Mouse (Mus musculus) embryonic fibroblast, embryonic 13.5 days (primary cell): Measurements from ENCODE around the gene Rnf151.

Source experiments
- CTCF ChIP-seq: IDR thresholded peaks from 2 replicates; pipeline ENCODE4 v1.5.1; 2011; ENCODE audit warnings: mild to moderate bottlenecking, control low read depth, low read length, moderate library complexity, borderline replicate concordance; ENCODE audit not compliant: insufficient read depth
- POLR2A ChIP-seq: IDR thresholded peaks from 2 replicates; pipeline ENCODE4 v1.6.1; 2011; ENCODE audit warnings: low read depth, mild to moderate bottlenecking, control low read depth, low read length, moderate library complexity

DNA sequence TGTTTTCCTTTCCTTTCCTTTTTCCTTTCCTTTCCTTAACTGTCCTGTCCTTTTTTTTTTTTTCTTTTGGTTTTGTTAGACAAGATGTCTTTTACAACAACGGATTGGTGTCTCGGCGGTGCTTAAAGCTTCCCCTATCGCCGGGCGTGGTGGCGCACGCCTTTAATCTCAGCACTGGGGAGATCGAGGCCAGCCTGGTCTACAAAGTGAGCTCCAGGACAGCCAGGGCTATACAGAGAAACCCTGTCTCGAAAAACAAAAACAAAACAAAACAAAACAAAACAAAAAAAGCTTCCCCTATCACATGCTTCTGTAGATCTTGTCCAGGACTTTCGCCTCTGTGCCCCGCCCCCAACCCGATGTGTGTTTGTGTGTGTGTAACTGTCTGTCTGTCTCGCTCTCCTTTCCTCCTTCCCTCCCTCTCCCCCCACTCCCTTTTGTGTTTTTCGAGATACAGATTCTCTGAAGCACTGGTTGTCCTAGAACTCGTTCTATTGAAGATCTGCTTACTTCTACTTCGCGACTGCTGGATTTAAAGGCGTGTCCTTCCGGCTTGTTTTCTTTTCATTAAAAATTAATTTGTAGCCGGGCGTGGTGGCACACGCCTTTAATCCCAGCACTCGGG is 9.9 kb downstream of the Rnf151 start:
- TF ChIP-seq POLR2A: no peak
- no peak for TF ChIP-seq CTCF
